Mouse (Mus musculus) lung, postnatal 10 days (tissue): ENCODE measurements at regions not wholly inside any gene's neighbourhood (a gene's known extent, or its start where the extent isn't known, plus 50 kb on each side); places are given as distances from the start of the nearest gene placed in this dataset.

Experiments used
- DNase-seq: peaks from one replicate; pipeline ENCODE4 v3.0.0; 2021

DNA sequence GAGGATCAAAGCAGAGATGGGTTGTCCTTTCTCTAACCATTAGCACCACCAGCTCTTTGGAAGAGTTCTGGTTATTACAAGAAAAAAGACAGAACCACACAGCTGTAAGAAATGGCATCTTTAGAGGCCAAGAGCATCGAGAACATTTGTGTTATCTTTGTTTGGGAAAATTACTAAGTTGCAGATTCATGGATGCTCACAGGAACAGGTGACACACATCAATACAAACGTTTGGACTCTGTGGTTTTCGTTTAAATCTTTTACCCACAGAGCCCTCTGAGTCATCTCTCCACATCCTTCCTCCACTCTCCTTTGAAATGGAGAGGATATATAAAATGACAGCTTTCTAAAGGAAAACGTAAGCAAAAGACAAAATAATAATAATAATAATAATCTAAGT lies 184.5 kb upstream of the Ppargc1a start:
- DNase-seq, result no peak

DNA sequence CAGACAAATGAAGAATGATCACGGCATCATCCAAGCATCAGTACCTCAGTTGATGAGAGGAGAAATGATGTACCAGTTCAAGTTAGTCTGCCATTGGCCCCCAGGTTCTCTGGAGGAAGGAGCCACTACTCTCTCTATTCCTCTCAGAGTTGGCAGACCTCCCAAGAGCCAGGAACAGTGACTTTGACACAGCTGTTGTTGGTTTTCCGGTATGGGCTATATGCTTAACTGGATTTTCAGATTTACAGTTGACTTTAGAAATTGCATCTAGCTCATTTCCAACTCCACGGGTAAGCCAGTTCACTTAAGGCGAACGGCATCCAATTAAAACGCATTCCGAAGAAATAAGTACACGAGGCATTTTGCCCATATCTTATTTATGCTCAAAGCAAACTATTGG lies 182.9 kb upstream of the Ppargc1a start:
- DNase-seq, result no peak

DNA sequence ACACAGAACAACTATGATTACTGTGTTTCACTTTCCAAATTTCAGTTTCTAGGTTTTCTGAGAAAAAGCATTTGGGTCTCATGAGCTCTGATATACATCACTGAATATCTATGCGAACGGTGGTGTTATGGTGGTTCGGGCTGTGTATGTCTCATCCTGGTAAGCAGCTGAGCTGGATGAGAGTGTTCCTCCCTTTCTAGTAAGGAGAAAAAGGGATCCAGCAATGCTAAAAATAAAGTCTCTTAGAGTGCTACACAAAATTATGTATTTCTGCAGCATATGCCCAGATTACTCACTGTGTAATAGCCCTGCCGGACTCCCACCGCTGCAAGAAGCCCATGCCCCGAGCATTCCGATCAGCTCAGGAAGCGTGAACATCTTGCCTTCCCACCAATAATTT lies 173.4 kb upstream of the Ppargc1a start:
- no peak for DNase-seq

DNA sequence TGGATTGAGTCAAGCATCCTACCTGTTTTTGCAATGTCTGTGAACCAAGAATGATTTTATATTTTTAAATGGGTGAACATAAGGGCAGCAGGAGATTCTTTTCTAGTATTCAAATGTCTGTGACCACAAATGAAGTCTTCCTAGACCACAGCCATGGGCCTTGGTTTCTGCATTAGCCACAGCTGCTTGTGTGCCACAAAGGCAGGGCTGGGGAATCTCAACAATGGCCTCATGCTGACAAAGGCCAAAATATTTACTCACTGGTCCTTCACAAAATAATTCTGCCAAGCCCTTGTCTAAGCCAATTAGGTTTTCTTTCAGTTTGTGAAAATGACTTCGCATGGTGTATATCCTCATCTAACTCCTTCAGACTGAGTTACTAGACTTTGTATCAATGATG lies 162.7 kb upstream of the Ppargc1a start:
- no peak for DNase-seq

DNA sequence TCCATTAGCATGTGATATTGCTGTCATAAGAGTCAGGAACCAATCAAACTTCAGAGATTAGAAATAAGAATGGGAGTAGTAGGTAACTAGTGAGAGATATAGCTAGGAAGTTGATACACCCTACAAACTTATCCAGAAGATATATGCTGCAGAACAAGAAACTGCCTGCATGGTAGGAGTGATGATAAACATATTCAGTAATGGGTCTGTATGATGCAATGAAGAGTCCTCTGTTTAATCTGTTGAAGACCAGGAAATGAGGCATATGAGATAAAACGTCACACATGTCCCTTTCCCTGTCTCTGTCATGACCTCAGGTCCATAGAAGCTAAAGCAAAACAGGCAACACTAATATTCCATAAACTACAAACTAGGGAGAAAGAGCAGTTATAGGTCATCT lies 162.2 kb upstream of the Ppargc1a start:
- no peak for DNase-seq

DNA sequence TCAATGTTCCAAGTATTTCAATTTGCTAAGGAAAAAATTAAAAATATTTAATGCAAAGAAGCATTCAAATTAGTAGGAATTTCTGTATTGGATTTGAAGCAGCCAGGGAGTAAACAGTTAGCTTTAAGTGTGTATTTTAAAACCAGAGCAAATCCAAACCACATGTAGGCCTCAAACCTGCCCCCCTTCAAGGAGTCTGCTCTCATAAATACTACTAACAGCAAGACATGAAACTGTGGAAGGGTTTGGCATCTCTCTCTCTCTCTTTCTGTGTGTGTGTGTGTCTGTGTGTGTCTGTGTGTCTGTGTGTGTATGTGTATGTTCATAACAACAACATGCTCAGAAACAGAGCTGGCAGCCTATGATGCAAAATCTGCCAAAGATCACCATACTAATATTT lies 159.2 kb upstream of the Ppargc1a start:
- peak; percentile 5 for DNase-seq

DNA sequence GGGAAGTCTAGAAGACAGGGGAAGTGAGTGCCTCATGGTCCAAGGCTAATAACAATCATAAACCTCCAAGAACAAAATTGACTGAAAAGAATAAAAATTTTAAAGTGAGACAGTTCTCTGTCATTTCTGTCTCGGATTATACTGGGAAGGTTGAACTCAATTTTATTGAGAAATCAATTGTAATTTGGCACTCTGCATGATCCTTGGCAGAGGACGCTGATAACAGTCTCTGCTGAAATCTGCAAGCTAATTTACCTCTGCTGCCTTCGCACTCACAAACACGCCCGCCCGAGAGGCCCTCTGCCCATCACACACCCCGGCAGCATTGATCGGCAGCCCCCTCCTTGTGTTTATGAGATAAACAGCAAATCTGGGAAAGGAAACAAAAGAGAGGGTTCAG lies 151.4 kb upstream of the Ppargc1a start:
- no peak for DNase-seq

DNA sequence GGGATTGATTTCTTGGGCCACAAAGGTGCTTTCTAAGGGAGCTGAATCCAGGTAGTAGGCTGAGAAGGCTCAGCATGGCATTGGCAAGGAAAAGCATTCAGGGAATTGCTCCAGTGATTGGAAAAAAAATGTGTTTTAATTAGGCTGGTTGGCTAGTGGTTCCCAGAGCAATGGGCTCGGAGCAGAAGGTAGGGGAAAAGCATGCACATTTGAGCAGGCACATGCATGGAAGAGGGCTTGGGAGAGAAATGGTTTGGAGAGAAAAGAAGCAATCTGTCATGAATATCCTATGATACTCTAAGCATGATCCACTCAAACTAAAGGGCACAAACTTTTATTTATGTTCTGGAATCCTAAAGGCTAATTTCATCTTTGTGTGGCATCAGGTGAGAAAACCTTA lies 150.9 kb upstream of the Ppargc1a start:
- no peak for DNase-seq

DNA sequence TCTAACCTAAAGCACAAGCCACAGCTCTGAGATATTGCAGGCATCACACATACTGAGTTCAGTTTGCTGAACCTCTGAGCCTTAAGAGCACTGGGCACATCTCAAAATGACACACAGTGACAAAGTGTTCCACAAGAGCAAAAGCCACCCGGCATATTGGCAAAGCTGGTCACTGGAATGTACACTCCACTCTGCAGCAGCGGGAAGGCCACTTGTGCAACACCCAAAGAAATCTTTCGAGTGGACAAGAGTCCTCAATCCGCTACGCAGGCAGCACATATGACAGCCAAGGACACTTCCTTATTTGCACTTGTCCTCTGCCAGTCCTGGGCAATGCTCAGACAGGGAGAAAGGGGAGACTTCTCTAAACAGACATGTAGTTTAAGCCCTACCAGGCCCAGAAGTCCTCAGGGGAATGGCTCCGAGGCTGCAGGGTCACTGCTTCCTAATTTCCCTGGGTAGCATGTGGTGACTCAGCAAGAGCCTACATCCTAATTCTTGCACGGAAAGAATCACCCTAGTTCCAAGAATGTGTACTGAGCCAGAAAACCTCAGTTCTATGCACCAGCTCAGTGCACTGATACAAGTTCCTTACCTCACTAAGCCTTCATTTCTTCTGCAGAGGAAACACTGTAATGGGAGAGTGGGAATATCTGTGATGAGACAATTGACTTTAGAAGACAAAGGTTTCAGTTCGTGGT lies 144.5 kb upstream of the Ppargc1a start:
- DNase-seq, result peak; percentile 4

DNA sequence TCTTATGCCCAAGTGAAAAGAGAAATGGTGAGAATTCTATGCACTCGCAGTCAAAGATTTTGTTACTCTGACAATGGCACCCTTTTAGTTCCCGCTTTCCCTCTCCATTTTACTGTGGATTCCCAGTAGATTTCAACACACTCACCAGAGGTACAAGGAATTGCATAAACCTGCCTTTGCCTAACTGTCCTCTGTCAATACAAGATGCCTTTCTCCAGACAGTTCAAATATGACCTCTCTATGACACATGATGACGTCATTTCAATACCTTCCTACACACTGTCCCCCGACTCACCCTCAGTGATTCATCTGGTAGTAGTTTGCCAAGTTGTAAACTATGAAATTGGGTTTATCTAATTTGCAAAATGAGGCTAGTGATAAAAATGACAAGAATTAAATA lies 143.1 kb upstream of the Ppargc1a start:
- DNase-seq, result no peak

DNA sequence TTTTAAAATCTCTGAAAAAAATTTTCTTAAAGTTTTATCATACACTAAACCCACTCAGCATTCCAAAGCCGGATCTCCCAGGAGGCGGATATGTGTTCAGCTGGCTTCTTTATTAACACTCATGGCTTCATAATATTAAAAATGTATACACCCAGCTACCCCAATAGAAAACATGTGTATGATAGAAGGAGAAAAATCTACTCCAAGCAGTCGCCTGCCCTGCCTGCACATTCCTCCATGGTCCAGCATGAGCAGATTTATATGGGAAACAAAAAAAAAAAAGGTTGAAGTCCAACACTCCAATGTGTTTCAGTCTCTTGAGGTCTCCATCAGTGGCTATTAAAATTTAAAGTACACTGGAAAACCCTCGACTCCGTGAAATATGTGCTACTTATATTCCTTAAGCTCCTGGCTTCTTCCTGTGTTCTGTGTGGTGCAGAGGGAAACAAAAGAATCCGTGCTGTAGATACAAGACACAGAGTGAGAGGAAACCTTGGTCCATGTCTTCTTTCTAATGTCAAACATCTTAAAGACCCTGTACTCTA lies 142.0 kb upstream of the Ppargc1a start:
- no peak for DNase-seq

DNA sequence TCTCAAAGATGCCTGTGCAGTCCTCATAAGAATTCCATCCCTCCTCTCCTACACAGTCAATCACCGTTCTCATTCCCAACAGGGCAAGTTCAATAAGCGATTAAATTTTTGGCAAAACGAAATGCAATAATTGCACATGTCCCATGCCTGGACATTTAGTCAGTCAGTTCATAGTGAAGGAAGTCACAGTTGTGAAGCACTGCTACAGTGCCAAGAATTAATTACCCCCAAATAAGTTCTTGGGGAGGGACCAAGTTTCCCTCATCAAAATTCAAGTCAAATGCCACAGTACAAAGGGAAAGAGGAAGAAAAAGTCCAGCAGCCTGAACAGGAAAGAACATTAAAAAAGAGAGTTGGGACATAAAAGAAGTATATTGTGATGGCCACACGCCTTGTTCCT lies 112.4 kb upstream of the Ppargc1a start:
- no peak for DNase-seq

DNA sequence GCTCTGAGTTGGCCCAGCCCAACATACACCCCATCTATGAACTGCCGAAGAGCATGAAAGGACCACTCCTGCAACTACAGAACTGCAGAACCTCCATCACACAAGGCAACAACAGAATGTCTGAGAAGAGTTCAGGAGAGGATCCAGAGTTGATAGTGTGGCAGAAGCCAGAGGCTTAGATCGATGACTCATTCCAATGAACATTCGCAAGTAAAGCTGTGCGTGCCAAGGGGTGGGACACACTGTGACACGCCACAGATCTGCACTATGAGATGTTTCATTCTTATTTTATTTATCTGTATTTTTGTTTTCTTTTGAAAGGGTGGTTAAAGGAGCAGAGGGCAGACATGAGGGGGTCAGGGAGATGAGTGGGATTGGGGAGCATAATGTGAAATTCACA lies 103.7 kb upstream of the Ppargc1a start:
- DNase-seq, result no peak

DNA sequence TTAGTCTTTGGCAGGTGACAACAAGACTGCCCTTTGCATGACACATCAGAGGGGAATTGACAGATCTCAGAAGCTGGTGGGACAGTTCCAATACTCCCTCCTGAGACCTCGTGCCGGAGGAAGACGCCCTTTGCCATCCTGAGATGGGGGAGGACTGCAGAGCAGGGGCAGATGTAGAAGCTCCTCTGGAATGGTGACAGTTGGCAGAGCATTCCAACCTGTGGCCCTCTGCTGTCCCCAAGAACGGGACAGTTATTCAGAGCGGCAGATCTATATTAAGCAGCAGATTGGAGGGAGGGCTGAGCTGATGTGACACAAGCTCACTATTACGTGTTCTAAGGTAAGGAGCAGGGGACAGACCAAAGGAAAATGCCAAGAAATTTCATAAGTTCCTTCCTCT lies 97.7 kb upstream of the Ppargc1a start:
- DNase-seq, result no peak

DNA sequence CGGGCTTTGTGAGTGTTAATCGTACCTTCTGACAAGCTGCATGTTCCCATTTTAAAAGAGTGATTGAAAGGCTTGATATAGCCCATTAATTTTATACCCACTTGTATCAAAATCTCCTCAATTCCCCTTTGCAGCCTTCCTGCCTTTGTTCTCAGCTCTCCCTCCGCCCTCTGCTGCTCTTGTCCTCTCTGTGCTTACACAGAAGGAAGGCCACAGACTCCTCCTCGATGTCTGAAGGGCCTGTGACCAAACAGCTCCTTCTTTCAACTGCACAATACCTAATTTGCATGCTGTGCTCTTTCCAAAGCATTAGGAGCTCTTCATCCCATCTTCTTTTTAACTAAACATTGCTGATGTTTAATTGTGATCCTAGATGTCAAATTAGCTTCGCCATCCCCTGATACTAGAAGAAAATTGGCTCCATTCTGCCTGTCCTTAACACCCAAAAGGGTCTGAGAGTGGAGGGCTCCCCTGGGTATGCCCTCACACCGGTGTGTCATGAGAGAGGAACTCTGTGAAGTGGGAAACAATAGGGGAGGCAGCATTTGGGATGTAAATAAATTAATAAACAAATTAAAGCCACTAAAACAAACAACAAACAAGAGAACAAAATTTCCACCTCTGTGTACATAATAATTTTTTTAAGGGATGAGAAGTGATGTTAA lies 90.8 kb upstream of the Ppargc1a start:
- no peak for DNase-seq

DNA sequence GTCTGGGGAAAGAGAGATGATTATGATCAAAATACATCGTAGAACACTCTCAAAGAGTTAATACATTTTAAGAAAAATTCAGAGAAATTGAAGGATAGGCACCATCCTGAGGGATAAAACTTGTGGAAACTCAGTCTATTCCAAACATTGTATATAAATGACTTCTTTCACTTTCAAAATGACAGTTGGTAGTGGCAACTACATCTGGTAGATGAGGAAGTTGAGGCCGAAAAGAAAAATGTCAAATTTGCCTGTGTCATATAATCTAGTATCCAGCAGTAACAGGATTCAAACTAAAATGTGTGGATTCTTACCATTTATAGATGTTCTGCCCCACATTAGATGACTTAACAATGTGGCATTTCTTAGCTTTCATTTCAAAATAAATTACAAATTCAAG lies 86.0 kb upstream of the Ppargc1a start:
- no peak for DNase-seq

DNA sequence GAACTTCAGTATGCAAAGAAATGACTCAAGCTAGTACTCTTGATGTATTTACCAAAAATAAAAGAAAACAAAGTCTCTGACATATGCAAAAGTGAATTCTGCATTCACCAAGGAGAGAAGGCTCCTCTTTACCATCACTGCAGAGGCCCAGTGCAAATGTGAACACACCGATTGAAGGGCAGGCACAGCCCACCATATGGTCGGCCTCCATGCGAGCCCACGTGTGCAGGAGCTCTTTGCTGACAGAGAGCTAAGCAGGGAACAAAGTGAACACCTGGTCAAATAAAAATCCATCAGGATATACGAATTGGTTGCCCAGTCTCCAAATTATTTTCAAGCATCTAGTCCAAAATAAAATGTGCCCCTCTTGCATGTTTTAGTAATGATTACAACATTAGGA lies 56.9 kb upstream of the Ppargc1a start:
- no peak for DNase-seq
